Mouse (Mus musculus) C2C12 (cell line): Measurements from ENCODE around the gene Bfsp2.

Experiments
- CEBPB ChIP-seq: IDR thresholded peaks from one replicate; pipeline ENCODE4 v1.6.1; 2011; ENCODE audit warnings: low read depth, mild to moderate bottlenecking, control low read depth, moderate library complexity
- CTCF ChIP-seq: IDR thresholded peaks from one replicate; pipeline ENCODE4 v1.5.1; 2011; ENCODE audit not compliant: control insufficient read depth, insufficient read depth, insufficient read length
- MAX ChIP-seq: IDR thresholded peaks from one replicate; pipeline ENCODE4 v1.6.1; 2011; ENCODE audit warnings: mild to moderate bottlenecking, control low read depth
- MYOD1 ChIP-seq: IDR thresholded peaks from one replicate; pipeline ENCODE4 v1.6.1; 2011; ENCODE audit warnings: low read depth; ENCODE audit not compliant: control insufficient read depth, insufficient read length
- MYOG ChIP-seq: IDR thresholded peaks from one replicate; pipeline ENCODE4 v1.6.1; 2011; ENCODE audit not compliant: control insufficient read depth, insufficient read length; ENCODE audit errors: extremely low read depth
- USF1 ChIP-seq: IDR thresholded peaks from one replicate; pipeline ENCODE4 v1.6.1; 2011; ENCODE audit warnings: low read depth, mild to moderate bottlenecking, control low read depth, moderate library complexity

GRCm38 (mm10) chr9:103491985-103492384, 11.8 kb upstream of the Bfsp2 start:
- no peak for TF ChIP-seq CTCF
- TF ChIP-seq MYOD1: no peak
- TF ChIP-seq MAX: no peak
- no peak for TF ChIP-seq MYOG
- TF ChIP-seq USF1: no peak
- no peak for TF ChIP-seq CEBPB
